Mouse (Mus musculus) adrenal gland, adult 18-20 months (tissue): ENCODE results near the gene Zfp423. TPM values are rescaled to one million over a fixed set of nuclear protein-coding genes. Genes with fewer than 3 reads are reported as not detected.

Source experiments
- DNase-seq, 2 experiments: peaks; one replicate each; pipeline ENCODE4 v3.0.0; 2021 to 2022; ENCODE audit warnings: low spot score in 2 of 2
- total RNA-seq, 2 experiments: library from RNA; stranded (reverse); gene quantifications; 1 replicate in 1 of 2; 2 replicates in 1 of 2; pipeline ENCODE4 v1.2.3; 2021

Zfp423 gene
- total RNA-seq, 2 experiments from 2014 or later = 13.2 to 27.1 TPM

GRCm38 (mm10) chr8:87753148-87753547, 206.2 kb downstream of the Zfp423 start:
- DNase-seq = no peak

GRCm38 (mm10) chr8:87752710-87753109, 206.7 kb downstream of the Zfp423 start:
- peak in 1 of 2 experiments; percentile 9 for DNase-seq

DNA sequence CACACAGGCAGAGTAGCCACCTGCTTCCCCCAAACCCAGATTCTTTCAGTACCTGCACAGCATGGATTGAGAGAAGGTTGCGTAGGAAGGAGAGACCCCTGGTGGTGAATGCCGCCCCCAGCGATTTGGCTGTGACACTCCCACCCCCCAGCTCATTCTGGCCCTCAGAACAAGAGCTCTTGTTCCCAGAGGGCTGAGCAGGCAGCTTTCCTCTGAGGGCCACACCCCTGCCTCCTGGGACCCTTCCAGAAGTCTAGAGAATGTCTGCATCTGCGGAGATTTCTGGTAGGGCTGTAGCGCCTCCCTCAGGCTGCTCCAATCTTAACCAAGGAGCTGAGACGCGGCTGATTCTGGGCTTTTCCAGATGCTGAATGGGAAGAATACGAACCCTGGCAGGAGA, 211.8 kb downstream of the Zfp423 start:
- no peak for DNase-seq

GRCm38 (mm10) chr8:87747142-87747541, 212.3 kb downstream of the Zfp423 start:
- no peak for DNase-seq

DNA sequence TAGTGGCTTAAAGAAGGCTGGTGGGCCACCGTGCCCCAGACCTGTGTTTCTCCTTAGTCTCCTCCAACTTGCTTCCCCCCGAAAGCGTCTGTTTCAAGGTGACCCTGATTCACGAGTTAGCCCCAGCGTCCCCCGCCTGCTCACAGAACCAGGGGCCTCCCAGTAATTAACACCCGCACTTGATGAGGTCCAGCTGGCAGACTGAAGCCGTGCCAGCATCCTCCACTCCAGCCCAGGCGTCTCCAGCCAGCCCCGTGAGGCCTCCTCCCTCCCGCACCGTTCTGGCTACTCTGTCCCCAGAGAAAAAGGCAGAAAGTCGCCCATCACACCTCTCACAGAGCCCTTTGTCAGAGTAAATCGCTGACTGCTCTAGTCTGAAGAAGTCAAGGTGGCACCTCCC, 213.3 kb downstream of the Zfp423 start:
- DNase-seq = no peak

DNA sequence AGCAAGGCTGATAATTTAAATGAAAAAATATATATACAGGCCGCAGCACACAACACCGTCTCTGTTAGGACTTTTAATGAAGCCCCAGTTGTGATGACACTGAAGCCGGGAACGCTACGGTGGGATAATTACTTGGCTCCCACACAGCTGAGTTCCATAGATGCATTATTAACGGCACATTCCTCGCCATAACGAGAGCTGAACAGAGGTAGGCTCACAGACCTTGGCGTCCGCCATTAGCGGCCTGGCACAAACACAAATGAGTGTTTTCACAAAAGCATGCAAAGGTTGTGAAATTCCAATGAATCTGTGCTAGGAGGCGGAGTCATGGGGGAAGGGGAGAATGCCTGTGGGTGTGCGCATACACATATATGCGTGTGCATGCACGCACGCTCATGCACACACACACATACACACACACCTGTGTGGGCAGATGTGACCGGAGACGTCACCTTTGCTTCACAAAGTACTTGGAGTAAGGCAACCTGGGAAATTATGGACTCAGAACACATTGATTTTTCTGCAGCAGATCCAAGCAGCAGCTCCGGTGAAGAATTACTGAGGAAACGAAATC, 214.2 kb downstream of the Zfp423 start:
- DNase-seq = no peak

DNA sequence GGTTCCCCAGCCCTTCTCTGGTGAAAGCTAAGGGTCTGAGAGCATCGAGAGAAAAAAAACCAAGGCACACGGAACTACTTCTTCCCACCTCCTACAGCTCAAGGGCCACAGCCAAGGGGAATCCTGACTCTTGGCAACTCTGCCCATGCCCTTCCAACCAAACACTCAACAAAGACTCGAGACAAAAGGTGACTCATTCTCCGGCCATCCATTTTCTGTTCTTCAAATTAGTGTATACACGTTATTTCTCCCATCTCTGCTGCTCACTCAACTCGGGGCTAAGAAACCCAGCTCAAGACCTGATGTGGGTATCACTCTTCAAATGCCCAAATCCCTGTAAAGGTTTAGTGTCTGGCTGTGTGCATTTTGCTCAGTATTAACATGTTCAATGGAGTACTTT, 214.8 kb downstream of the Zfp423 start:
- DNase-seq = no peak

DNA sequence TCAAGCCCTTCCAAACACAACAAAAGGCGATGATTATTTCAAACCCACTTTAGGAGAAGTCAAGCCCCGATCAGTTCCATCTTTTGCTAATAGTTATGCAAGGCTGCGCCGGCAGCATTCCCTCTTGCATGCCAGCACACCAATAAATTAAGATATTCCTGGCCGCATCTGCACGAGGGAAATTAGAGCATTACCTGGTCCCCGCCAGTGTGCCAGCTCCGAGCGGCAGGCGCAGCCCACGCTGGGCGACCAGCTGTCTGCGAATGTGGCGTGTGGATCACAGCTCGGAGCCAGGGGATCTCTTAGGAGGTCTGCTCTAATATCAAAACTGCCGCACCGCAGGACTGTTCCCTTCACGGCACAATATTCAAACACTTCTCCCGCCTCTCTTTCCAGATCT, 217.4 kb downstream of the Zfp423 start:
- no peak for DNase-seq

DNA sequence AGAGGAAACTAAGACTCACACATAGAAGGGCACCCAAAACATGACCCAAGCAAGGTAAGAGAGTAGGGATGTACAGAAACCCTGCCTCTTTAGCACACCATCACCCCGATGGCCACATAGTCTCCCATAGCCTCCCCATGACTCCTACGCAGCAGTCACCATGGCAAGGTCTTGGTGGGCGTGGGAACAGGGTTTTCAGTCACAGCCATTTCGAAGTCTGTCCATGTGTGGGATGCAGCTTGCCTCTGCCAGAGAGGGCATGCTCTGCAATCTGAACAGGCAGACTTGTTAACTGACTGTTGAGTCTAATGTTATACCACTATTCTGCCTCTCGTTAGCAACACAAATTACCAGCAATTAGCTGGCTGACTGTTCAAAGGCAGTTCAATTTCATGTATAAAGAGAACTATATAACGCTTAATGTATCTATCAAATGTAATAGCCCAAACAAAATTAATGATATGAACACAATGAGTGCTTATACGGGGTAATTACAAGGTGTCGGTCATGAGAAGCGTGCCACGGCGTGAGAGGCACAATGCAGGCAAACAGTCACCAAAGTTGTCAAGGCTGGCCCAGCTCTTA, 218.4 kb downstream of the Zfp423 start:
- no peak for DNase-seq

DNA sequence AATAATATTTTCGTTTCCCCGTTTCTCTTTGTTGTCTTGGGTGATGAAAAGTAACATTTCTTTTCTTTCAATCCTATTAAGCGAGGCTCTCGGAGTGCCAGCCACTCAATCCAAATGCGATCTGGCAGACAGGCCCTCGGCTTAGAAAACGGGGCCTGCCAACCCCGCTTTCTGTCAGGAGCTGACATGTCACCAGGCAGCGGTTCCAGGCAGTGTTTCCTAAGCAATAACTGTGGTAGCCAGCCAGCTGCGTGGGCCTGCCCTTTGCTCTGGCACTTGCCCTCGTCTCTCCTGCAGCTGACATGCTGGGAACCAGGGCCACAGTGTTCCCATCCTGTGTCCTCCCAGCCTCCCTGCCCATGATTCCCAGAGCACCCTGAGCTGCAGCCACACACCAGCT, 221.5 kb downstream of the Zfp423 start:
- DNase-seq = peak in 1 of 2 experiments; percentile 26

- DNase-seq = no peak
Observed at GRCm38 (mm10) chr8:87734902-87735301, 224.5 kb downstream of the Zfp423 start.

DNA sequence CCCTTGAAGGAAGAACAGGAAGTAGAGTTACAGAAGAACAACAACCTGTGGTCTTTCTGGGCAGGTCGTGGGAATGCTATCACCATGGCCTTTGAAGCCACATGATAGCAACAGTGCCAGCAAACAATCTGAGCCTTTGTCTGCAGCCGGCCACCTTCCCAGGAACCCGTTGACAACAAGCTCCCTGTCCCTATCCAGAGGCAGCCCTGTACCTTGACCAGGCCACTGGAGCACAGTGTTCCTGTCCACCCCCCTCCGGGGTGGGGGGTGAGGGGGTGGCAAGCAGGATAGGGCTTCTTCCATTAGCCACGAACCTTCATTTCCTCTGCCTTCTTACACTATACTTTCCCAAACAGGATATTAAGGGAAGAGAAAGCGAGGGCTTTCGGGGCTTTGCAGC, 224.9 kb downstream of the Zfp423 start:
- no peak for DNase-seq

DNA sequence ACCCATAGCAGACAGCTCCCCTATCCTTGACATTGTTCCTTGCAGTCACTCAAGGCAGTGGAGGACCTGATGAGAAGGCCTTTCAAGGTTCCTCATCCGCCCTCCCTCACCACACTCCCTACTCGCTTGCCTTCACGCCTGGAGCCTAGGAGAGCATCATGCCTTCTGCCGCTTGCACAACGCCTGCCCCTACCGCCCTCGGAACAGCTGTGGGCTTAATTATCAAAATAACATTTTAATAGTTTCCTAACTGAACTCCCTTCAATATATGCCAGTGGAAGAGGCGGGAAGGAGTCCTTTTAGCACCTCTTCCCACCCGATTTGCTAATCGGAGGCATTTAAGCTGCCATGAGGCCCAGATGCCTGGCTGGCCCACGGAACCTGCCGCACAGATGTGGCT, 228.3 kb downstream of the Zfp423 start:
- no peak for DNase-seq

GRCm38 (mm10) chr8:87723015-87723414, 236.4 kb downstream of the Zfp423 start:
- no peak for DNase-seq

- DNase-seq = no peak
Observed at GRCm38 (mm10) chr8:87719137-87719815, 240.1 kb downstream of the Zfp423 start.

- DNase-seq = no peak
Observed at GRCm38 (mm10) chr8:87717445-87717844, 241.9 kb downstream of the Zfp423 start.

- no peak for DNase-seq
Observed at GRCm38 (mm10) chr8:87716726-87717248, 242.6 kb downstream of the Zfp423 start.

DNA sequence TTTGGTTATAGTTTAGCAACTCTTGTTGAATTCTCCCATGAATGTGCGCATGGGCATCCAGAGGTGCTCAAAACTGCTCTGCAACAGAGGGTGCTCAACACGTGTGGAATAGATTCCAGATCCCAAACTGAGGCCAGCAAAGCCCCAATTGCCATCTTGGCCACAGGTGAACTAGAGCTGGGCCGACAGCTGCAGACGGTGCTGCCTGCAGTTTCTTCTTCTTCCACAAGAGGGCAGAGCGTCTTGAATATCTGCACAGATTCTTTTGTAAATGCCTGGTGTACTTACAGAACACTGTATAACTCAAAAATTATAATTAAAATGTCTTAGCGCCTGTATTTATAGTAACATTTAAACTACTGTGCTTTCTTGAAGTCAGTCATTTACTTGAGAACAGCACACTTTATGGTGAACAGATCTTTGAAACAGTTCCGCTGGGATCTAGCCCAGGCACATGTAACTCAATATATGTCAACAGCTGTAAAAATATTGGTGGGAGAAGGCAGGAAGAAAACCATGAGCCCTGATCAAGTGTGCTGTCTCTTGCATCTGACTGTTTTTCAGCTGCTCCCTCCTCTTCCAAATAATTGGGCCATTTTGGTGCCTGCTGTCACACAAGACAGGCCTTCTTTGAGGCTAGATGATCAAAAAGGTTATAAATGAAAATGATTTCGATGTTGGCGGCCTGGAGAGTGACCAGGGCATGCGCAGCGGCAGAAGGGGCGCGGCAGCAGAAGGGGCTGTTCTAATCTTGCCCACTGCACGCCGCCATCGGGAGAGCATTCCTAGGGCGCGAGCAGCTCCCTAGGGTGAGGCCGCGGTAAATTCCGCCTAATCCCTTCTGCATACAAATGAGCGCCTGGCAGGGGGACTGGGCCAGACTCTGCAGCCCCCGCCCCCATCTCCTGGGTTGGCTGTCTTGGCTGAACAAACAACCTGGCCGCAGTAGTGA, 243.4 kb downstream of the Zfp423 start:
- DNase-seq = peak; percentile 71 to 73

- DNase-seq = no peak
Observed at GRCm38 (mm10) chr8:87713946-87714345, 245.4 kb downstream of the Zfp423 start.

DNA sequence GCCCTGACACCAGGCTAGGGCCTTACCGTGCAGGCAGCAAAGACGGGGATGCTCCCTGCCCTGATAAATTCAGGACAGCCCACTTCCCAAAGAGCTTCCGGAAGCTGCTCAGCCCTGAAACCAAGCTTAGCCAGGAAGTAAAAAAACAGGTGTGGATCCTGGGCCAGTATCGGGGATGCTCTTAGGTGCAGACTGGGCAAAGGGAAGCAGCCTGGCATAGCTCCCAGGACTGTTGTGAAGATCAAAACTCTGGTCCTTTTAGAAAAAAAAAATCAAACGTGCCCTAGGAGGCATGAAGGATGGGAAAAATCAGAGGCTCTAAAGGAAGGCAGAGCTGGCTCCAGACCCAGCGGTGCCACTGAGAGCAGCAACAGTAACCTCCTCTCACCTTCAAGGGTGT, 247.4 kb downstream of the Zfp423 start:
- no peak for DNase-seq

DNA sequence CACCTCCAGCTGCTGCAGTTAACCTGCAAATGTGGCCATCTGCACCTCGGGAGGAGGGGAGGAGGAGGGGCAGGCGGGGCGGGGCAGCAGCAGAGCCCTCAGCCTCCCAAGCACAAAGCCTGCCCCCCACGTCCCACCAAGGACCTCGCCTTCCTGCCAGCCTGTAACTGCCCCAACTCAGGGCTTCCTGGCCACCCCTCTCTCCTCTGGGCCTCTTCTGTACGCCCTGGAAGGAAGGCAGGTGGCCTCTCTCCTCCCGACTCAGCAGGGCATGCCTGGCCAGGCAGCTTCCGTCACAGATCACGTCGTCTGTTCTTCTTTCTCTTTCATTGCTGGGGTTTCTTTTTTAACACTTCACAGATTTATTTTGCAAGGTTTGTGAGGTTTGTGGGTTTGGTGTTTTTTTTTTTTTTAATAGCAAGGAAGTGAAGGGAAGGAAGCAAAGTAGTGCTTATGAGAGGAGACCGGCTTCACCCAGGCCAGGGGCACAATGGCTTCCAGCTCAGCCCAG, 251.2 kb downstream of the Zfp423 start:
- DNase-seq = no peak
